9 mouse cellular contexts compared by ENCODE assay signal in genomic region chr1:75016846-75017245, GRCm38 (mm10).
DNase-seq lines count a peak whose midpoint lies in the region; ATAC-seq and TF ChIP-seq lines count a peak whose summit lies in the region.
"Had no signal": no experiment of that assay in that cellular context is flagged by ENCODE, and none has a peak within 500 bp of the region (broad histone marks: within the 10 kb centered on the region; RNA-seq: fewer than 3 reads in every experiment).

No protein-coding gene starts in this region.

- TF ChIP-seq POLR2A in kidney, adult 2 months (IDR thresholded peaks at IDR 0.05; ENCODE audit: low read depth, low read length): no peak

- WGBS in midbrain, embryonic 10.5 days: 10% methylated on average over 6 of the region's 6 CpGs
- 4% methylated on average over 6 of the region's 6 CpGs for WGBS in midbrain, embryonic 15.5 days
- 2% methylated on average over 6 of the region's 6 CpGs for WGBS in kidney, adult 2 months

- ATAC-seq in midbrain, embryonic 15.5 days (replicated peaks): no peak

- H3K36me3 ChIP-seq in midbrain, embryonic 10.5 days: no peaks in the 10 kb centered on the region
- no peaks in the 10 kb centered on the region for H3K36me3 ChIP-seq in midbrain, embryonic 15.5 days (replicated peaks)
- no peaks in the 10 kb centered on the region for H3K36me3 ChIP-seq in kidney, adult 2 months (ENCODE audit: control insufficient read depth, insufficient read depth, low read length)
- H3K36me3 ChIP-seq: embryonic facial prominence, embryonic 15.5 days had no signal

- peak; percentile 83 for DNase-seq in midbrain, embryonic 10.5 days (ENCODE audit: low spot score)
- DNase-seq in cerebellum, adult 9-11 months: peak; percentile 60
- DNase-seq in frontal cortex, postnatal 25 days (ENCODE audit: low spot score in 2 of 2): peak; percentile 82 to 83
- DNase-seq in kidney, adult 2 months: peak; percentile 84
- peak; percentile 88 for DNase-seq in left cerebral cortex, postnatal 4 days
- DNase-seq in neural tube, embryonic 10.5 days (ENCODE audit: extremely low spot score, low spot score): peak; percentile 81
- DNase-seq in telencephalon, adult 2 months (ENCODE audit: low read depth, low spot score): peak; percentile 43

- no peak overlapping the region for H3K4me2 ChIP-seq in midbrain, embryonic 15.5 days

- H3K4me1 ChIP-seq in midbrain, embryonic 10.5 days: peaks cover 11% of the 10 kb centered on the region
- peaks cover under 1% of the 10 kb centered on the region; the same call in 1 of the 2 replicates for H3K4me1 ChIP-seq in midbrain, embryonic 15.5 days
- H3K4me1 ChIP-seq in kidney, adult 2 months (ENCODE audit: control insufficient read depth, insufficient read depth, low read length): peaks cover 12% of the 10 kb centered on the region

- no peak overlapping the region for H3K9ac ChIP-seq in midbrain, embryonic 15.5 days
- H3K9ac ChIP-seq: embryonic facial prominence, embryonic 15.5 days had no signal

- H3K27me3 ChIP-seq in midbrain, embryonic 10.5 days (ENCODE audit: low read depth, poor library complexity, severe bottlenecking): peaks cover 23% of the 10 kb centered on the region
- no peaks in the 10 kb centered on the region for H3K27me3 ChIP-seq in midbrain, embryonic 15.5 days (replicated peaks)
- H3K27me3 ChIP-seq in kidney, adult 2 months (replicated peaks; ENCODE audit: control insufficient read depth, insufficient read depth, low read length): no peaks in the 10 kb centered on the region
- H3K27me3 ChIP-seq: embryonic facial prominence, embryonic 15.5 days had no signal

- H3K27ac ChIP-seq in midbrain, embryonic 10.5 days (replicated peaks): no peak overlapping the region
- H3K27ac ChIP-seq in midbrain, embryonic 15.5 days: no peak overlapping the region
- no peak overlapping the region for H3K27ac ChIP-seq in kidney, adult 2 months (ENCODE audit: insufficient read depth, low read depth, low read length)

- H3K4me3 ChIP-seq in midbrain, embryonic 10.5 days: no peak overlapping the region
- no peak overlapping the region for H3K4me3 ChIP-seq in midbrain, embryonic 15.5 days
- no peak overlapping the region for H3K4me3 ChIP-seq in kidney, adult 2 months (ENCODE audit: insufficient read depth, low read depth, low read length)
- H3K4me3 ChIP-seq: embryonic facial prominence, embryonic 15.5 days had no signal

- no peaks in the 10 kb centered on the region for H3K9me3 ChIP-seq in midbrain, embryonic 10.5 days (replicated peaks)
- no peaks in the 10 kb centered on the region for H3K9me3 ChIP-seq in midbrain, embryonic 15.5 days
- H3K9me3 ChIP-seq: embryonic facial prominence, embryonic 15.5 days had no signal

- intact Hi-C loops in left cerebral cortex, postnatal 4 days (cut with DNase I): loop anchor here (5.0 kb wide), 2 partner anchors 65 to 125 kb away; partner anchors contain the start of genes Cryba2 and Ihh

- peak; percentile 96 for TF ChIP-seq CTCF in kidney, adult 2 months (conservative IDR thresholded peaks at IDR 0.05; ENCODE audit: insufficient read depth, insufficient read length, low read depth, low read length)
